Mouse (Mus musculus) ovary, adult 10 weeks (tissue): ENCODE results near the gene Cd177. TPM values are rescaled to one million over a fixed set of nuclear protein-coding genes. Genes with fewer than 3 reads are reported as not detected.

ENCODE experiments used
- polyA plus RNA-seq: library from polyadenylated mRNA; stranded (reverse); fragments of 350-450 nt; fragmentation: Illumina TruSeq; extraction: RNeasy Lipid Tissue Mini Kit (QIAGEN cat#74804); gene quantifications from one replicate; pipeline ENCODE4 v1.2.3, GENCODE M21; 2014

Cd177 gene
- 0.17 TPM for polyA plus RNA-seq

GRCm38 (mm10) chr7:24760211-24760610, at the start of gene Cd177:
TSS of gene Cd177 (minus strand) at chr7:24760311.

GRCm38 (mm10) chr7:24776918-24777317, 16.8 kb upstream of the Cd177 start, which contains the start of gene Ceacam10:
TSS of gene Ceacam10 (plus strand) at chr7:24777206.

GRCm38 (mm10) chr7:24726808-24727207, 33.3 kb downstream of the Cd177 start, which contains the start of gene Gm4763:
TSS of gene Gm4763 (minus strand) at chr7:24726908.

GRCm38 (mm10) chr7:24708832-24709292, 51.2 kb downstream of the Cd177 start, which contains the start of gene BC049730:
TSS of gene BC049730 (plus strand) at chr7:24709242.

Other genes with a start within 250 kb of the Cd177 start
- not detected for gene AC161166.1, start 247.9 kb downstream of the Cd177 start, polyA plus RNA-seq
- 7.8 TPM for gene Irgq, start 229.6 kb downstream of the Cd177 start, polyA plus RNA-seq
- not detected for gene Pinlyp, start 214.2 kb downstream of the Cd177 start, polyA plus RNA-seq
- 0.88 TPM for gene Xrcc1, start 214.0 kb downstream of the Cd177 start, polyA plus RNA-seq
- gene Ethe1, start 172.8 kb downstream of the Cd177 start, polyA plus RNA-seq: 0.31 TPM
- gene Zfp575, start 172.7 kb downstream of the Cd177 start, polyA plus RNA-seq: not detected
- gene Phldb3, start 149.5 kb downstream of the Cd177 start, polyA plus RNA-seq: not detected
- gene Lypd3, start 123.8 kb downstream of the Cd177 start, polyA plus RNA-seq: not detected
- gene Tex101, start 83.6 kb downstream of the Cd177 start, polyA plus RNA-seq: not detected
- not detected for gene BC049730, start 51.1 kb downstream of the Cd177 start, polyA plus RNA-seq
- gene Gm4763, start 33.4 kb downstream of the Cd177 start, polyA plus RNA-seq: not detected
- gene Ceacam10, start 16.9 kb upstream of the Cd177 start, polyA plus RNA-seq: 0.83 TPM
- gene Gm9844, start 101.9 kb upstream of the Cd177 start, polyA plus RNA-seq: not detected
- not detected for gene Lypd4, start 109.6 kb upstream of the Cd177 start, polyA plus RNA-seq
- not detected for gene Dmrtc2, start 109.7 kb upstream of the Cd177 start, polyA plus RNA-seq
- 9.2 TPM for gene Rps19, start 124.1 kb upstream of the Cd177 start, polyA plus RNA-seq
- not detected for gene Cd79a, start 137.1 kb upstream of the Cd177 start, polyA plus RNA-seq
- 0.37 TPM for gene Arhgef1, start 142.6 kb upstream of the Cd177 start, polyA plus RNA-seq
- gene Gm4881, start 184.2 kb upstream of the Cd177 start, polyA plus RNA-seq: not detected
- gene Rabac1, start 212.4 kb upstream of the Cd177 start, polyA plus RNA-seq: not detected
- gene Atp1a3, start 245.6 kb upstream of the Cd177 start, polyA plus RNA-seq: 0.20 TPM